Mouse (Mus musculus): ENCODE results near the gene Ryr1.
A peak's percentile ranks its signal among the peaks of the same experiment; 100 is the strongest.

The Ryr1 gene

DNA sequence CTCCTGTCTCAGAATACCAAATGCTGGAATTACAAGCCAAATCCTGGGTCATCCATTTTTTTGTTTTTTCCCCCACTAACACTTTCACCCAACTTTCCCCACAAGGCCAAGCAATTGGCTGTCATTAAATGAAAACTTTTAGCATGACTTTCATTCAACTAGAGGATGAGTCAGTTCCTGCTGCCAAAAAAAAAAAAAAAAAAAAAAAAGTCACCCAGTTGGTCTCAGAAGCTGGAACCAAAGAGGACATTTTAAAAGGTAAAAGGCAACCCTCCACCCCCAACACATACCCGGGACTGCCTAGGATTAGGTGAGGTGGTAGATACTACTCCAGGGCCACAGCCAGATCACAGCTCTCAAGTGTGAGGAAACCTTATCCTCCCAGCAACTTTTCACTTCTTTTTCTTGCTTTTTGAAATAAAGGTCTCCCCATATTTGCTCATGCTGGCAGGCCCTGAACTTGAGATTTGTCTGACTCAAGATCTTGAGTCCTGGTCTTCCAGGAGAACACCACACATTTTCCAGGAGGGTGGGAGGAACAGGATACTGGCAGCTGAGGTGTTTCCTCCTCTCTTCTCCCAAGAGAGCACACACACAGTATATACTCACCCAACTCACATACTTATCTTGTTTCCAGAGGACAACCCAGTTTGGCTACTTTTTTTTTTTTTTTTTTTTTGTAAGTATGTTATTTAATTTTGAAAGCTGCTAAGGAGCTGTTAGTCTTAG is 166.8 kb downstream of the Ryr1 start:
- no peak for DNase-seq

DNA sequence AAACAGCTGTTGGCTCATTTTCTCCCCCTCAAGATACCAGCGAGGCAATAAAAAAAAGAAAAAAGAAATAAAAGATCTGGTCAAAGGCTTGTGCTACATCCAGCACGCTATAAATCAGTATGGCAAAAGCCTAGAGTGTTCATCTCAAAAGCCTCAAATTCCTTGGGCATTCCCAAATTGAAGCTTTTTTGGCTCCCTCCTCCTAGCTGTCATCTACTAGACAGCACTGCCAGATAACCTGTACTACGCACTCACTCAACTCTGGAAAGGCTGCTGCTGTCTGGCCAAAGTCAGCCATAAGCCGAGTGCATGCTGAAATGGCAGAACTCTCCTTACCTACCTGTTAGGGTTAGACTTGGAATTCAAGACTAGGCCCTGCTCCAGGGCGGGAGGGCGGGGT is 167.7 kb downstream of the Ryr1 start:
- no peak for DNase-seq

DNA sequence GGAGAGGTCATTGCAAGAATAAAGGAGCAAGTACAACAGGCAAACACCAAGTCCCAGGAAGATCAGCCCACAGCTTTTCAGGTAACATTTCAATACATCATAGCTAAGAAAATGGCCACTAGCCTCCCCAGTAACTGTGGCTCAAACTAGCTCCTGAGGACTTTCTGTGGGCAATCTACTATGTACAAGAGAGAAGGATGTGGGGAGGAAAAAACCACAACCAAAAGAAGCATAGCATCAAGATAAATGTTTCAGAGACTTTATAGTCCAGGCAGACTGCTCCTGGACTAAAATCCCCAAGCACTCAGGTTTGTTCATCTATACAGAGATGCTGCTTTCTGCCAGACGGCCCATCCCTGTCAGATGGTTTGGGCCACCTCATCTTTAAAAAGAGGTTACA is 168.7 kb downstream of the Ryr1 start:
- DNase-seq, result no peak

DNA sequence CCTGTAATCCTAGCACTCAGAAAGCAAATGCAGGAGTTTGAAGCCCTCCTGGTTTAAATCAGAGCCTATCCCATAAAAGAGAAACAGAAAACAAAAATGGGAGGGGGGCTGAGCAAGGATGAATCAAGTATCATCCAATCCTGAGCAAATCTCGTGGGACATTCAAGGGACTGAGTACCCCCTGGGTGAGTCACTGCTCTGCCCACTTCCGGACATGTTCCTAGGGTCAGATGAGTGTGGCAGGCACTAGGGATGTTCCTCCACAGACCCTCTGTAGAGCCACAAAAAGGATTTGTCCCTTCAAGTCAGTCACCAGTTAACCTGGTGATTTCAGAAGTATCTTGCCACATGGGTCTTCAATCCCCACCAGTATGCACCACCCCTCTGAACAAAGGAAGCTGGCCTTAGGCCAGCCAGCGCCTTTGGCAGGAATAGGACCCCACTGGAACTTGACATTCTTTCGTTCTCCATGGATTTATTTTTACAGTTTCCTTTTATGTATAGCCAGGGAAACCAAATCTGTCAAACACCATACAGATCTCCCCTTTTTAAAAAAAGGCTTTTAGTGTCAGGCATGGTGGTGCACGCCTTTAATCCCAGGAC is 169.6 kb downstream of the Ryr1 start:
- DNase-seq, result peak; percentile 59

DNA sequence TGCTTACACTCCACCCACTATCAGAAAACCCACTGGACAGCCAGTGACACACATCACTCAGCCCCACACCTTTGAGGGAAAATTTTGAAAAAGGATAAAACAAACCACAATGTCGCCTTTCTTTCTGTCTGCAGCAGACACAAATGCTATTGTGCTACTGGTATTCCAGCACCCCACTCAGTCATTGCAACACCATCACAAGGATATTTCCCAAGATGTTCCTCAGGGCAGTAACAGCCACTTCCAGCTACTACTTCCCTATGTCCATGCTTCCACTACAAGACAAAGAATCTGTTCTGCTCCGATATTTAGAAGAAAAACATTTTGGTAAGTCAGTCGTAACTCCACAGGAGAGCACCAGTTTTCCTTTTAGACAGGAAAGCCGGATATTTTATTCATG is 170.2 kb downstream of the Ryr1 start:
- DNase-seq, result no peak

DNA sequence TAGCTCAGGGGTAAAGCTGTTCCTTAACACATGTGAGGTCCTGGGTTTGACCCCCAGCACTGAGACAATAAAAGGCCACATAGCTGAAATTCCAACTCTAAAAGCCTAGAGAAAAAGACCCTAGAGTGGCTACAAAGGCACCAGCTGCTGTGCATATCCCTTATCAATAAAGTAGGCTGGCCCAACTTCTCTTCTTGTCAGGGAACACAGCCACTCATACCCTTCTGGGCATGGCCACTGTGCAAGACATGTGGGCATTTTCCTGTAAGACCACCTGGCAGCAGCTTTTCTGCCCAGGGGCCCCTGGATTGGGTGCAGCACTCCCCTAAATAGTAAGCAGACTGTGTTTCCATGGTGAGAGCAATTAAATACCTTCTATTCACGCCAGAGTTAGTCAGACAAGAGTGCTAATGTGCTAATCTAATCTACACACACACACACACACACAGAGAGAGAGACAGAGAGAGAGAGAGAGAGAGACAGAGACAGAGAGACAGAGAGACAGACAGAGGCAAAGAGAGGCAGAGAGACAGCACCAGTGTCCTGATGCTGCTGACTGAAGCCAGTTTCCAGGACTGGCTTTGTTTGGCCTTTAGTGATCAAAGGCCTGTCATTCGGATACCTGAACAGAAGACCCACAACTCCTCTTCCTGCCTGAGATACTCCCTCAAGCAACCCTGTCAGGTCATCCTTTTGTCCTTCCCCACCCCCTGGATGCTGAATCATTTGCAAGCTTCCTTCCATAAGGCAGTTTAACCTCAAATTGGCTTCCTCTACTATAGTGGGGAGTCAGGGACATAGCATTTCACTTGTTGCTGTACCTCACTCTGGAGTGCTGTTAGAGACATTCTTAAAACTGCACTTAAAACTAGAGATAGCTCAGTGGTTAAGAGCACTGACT is 171.3 kb downstream of the Ryr1 start:
- no peak for DNase-seq
